Mouse (Mus musculus) C2C12 (cell line): ENCODE results near the gene Use1. TPM values are rescaled to one million over a fixed set of nuclear protein-coding genes. Genes with fewer than 3 reads are reported as not detected.

ENCODE experiments used
- H3K27me3 ChIP-seq: one replicate; pipeline ENCODE4 v1.6.1; 2011; ENCODE audit not compliant: control insufficient read depth, insufficient read depth, insufficient read length
- H3K36me3 ChIP-seq: one replicate; pipeline ENCODE4 v1.6.1; 2011; ENCODE audit not compliant: control insufficient read depth, insufficient read depth
- H3K4me3 ChIP-seq: one replicate; pipeline ENCODE4 v1.5.1; 2011; ENCODE audit warnings: mild to moderate bottlenecking, control low read depth; ENCODE audit not compliant: poor library complexity, insufficient read depth, severe bottlenecking
- H3K79me2 ChIP-seq: one replicate; pipeline ENCODE4 v1.6.1; 2011; ENCODE audit not compliant: control insufficient read depth, insufficient read depth
- H3K79me3 ChIP-seq: one replicate; pipeline ENCODE4 v1.6.1; 2011; ENCODE audit warnings: low read depth, control low read depth
- H3ac ChIP-seq: one replicate; pipeline ENCODE3; 2011; ENCODE audit warnings: low read depth; ENCODE audit not compliant: control insufficient read depth, insufficient read length
- CEBPB ChIP-seq: IDR thresholded peaks from one replicate; pipeline ENCODE4 v1.6.1; 2011; ENCODE audit warnings: low read depth, mild to moderate bottlenecking, control low read depth, moderate library complexity
- CTCF ChIP-seq: IDR thresholded peaks from one replicate; pipeline ENCODE4 v1.5.1; 2011; ENCODE audit not compliant: control insufficient read depth, insufficient read depth, insufficient read length
- FOSL1 ChIP-seq: IDR thresholded peaks from one replicate; pipeline ENCODE4 v1.8.0; 2011; ENCODE audit warnings: mild to moderate bottlenecking, low read length; ENCODE audit not compliant: poor library complexity, insufficient read depth, severe bottlenecking
- MAX ChIP-seq: IDR thresholded peaks from one replicate; pipeline ENCODE4 v1.6.1; 2011; ENCODE audit warnings: mild to moderate bottlenecking, control low read depth
- MYOD1 ChIP-seq: IDR thresholded peaks from one replicate; pipeline ENCODE4 v1.6.1; 2011; ENCODE audit warnings: low read depth; ENCODE audit not compliant: control insufficient read depth, insufficient read length
- MYOG ChIP-seq: IDR thresholded peaks from one replicate; pipeline ENCODE4 v1.6.1; 2011; ENCODE audit not compliant: control insufficient read depth, insufficient read length; ENCODE audit errors: extremely low read depth
- USF1 ChIP-seq: IDR thresholded peaks from one replicate; pipeline ENCODE4 v1.6.1; 2011; ENCODE audit warnings: low read depth, mild to moderate bottlenecking, control low read depth, moderate library complexity
- polyA plus RNA-seq: library from polyadenylated mRNA; unstranded; fragments of >200 nt; fragmentation: generic; extraction: Trizol; gene quantifications from one replicate; pipeline ENCODE4 v1.2.1, GENCODE M21; 2012; ENCODE audit warnings: missing spikeins

The Use1 gene
- polyA plus RNA-seq, 1 experiment: 105 TPM

GRCm38 (mm10) chr8:71406099-71407015 is 39.7 kb downstream of the Use1 start:
- peak overlapping the region; percentile 84 for H3K4me3 ChIP-seq
- H3K36me3 ChIP-seq: peaks cover 29% of the 10 kb centered on the region
- H3K79me2 ChIP-seq: peaks cover 22% of the 10 kb centered on the region
- H3K79me3 ChIP-seq: peaks cover 6% of the 10 kb centered on the region
- peak overlapping the region; percentile 96 for H3ac ChIP-seq
- H3K27me3 ChIP-seq: no peaks in the 10 kb centered on the region
- TF ChIP-seq MYOD1 (no peak), MAX (peak; percentile 63), CTCF (peak; percentile 99), CEBPB (no peak)

GRCm38 (mm10) chr8:71407441-71407840 is 40.8 kb downstream of the Use1 start:
- peaks cover 6% of the 10 kb centered on the region for H3K79me3 ChIP-seq
- H3K36me3 ChIP-seq: peaks cover 29% of the 10 kb centered on the region
- no peak overlapping the region for H3ac ChIP-seq
- no peak overlapping the region for H3K4me3 ChIP-seq
- H3K27me3 ChIP-seq: no peaks in the 10 kb centered on the region
- no peak for TF ChIP-seq FOSL1
- peaks cover 22% of the 10 kb centered on the region for H3K79me2 ChIP-seq

- no peak overlapping the region for H3ac ChIP-seq
- peaks cover 6% of the 10 kb centered on the region for H3K79me3 ChIP-seq
These were observed 41.6 kb downstream of the Use1 start for GRCm38 (mm10) chr8:71408231-71408630.

GRCm38 (mm10) chr8:71411535-71412273 is 45.1 kb downstream of the Use1 start:
- TF ChIP-seq CTCF (no peak), MYOG (no peak), FOSL1 (no peak), MYOD1 (no peak), USF1 (no peak), CEBPB (no peak), MAX (no peak)
- Histone ChIP-seq H3ac (no peak overlapping the region), H3K79me2 (peaks cover 15% of the 10 kb centered on the region), H3K79me3 (peaks cover 2% of the 10 kb centered on the region), H3K4me3 (no peak overlapping the region), H3K27me3 (no peaks in the 10 kb centered on the region), H3K36me3 (peaks cover 29% of the 10 kb centered on the region)

More at GRCm38 (mm10) chr8:71408231-71408630, 41.6 kb downstream of the Use1 start:
- Histone ChIP-seq H3K27me3 (no peaks in the 10 kb centered on the region), H3K36me3 (peaks cover 29% of the 10 kb centered on the region), H3K4me3 (no peak overlapping the region), H3K79me2 (peaks cover 22% of the 10 kb centered on the region)
- TF ChIP-seq FOSL1 (no peak), MYOG (no peak), CTCF (no peak), MYOD1 (no peak), MAX (no peak), CEBPB (no peak), USF1 (no peak)

Other genes with a start within 250 kb of the Use1 start
- 53.6 TPM for gene Myo9b, start 94.1 kb upstream of the Use1 start, polyA plus RNA-seq
- gene Haus8, start 93.9 kb upstream of the Use1 start, polyA plus RNA-seq: 40.4 TPM
- gene Ocel1, start 4.5 kb downstream of the Use1 start, polyA plus RNA-seq: 11.2 TPM
- gene Nr2f6, start 15.1 kb downstream of the Use1 start, polyA plus RNA-seq: 73.0 TPM
- gene Ushbp1, start 29.0 kb downstream of the Use1 start, polyA plus RNA-seq: 0.04 TPM
- 118 TPM for gene Babam1, start 30.0 kb downstream of the Use1 start, polyA plus RNA-seq
- 6.3 TPM for gene Ankle1, start 39.2 kb downstream of the Use1 start, polyA plus RNA-seq
- gene Abhd8, start 96.8 kb downstream of the Use1 start, polyA plus RNA-seq: 73.6 TPM
- gene Mrpl34, start 98.1 kb downstream of the Use1 start, polyA plus RNA-seq: 121 TPM
- gene Dda1, start 102.4 kb downstream of the Use1 start, polyA plus RNA-seq: 104 TPM
- gene Ano8, start 119.1 kb downstream of the Use1 start, polyA plus RNA-seq: 22.1 TPM
- 21.4 TPM for gene Gtpbp3, start 121.3 kb downstream of the Use1 start, polyA plus RNA-seq
- 0.07 TPM for gene Plvap, start 144.9 kb downstream of the Use1 start, polyA plus RNA-seq
- gene Ccdc194, start 158.9 kb downstream of the Use1 start, polyA plus RNA-seq: 0.01 TPM
- 12.1 TPM for gene Bst2, start 170.6 kb downstream of the Use1 start, polyA plus RNA-seq
- 70.7 TPM for gene Mvb12a, start 176.1 kb downstream of the Use1 start, polyA plus RNA-seq
- gene Tmem221, start 192.0 kb downstream of the Use1 start, polyA plus RNA-seq: 0.18 TPM
- gene Nxnl1, start 199.8 kb downstream of the Use1 start, polyA plus RNA-seq: 0.02 TPM
- gene Slc27a1, start 202.0 kb downstream of the Use1 start, polyA plus RNA-seq: 57.5 TPM
- gene Pgls, start 225.3 kb downstream of the Use1 start, polyA plus RNA-seq: 231 TPM
- 2.4 TPM for gene Fam129c, start 230.8 kb downstream of the Use1 start, polyA plus RNA-seq
- 72.3 TPM for gene Colgalt1, start 244.2 kb downstream of the Use1 start, polyA plus RNA-seq